Mouse (Mus musculus): ENCODE data around the gene Sgta.
A peak's percentile ranks its signal among the peaks of the same experiment; 100 is the strongest.
"Not testable (repeated sequence)": the region's sequence is repeated elsewhere in the genome, so short reads cannot be mapped to it uniquely, and the experiment has no call there.

Sgta gene

DNA sequence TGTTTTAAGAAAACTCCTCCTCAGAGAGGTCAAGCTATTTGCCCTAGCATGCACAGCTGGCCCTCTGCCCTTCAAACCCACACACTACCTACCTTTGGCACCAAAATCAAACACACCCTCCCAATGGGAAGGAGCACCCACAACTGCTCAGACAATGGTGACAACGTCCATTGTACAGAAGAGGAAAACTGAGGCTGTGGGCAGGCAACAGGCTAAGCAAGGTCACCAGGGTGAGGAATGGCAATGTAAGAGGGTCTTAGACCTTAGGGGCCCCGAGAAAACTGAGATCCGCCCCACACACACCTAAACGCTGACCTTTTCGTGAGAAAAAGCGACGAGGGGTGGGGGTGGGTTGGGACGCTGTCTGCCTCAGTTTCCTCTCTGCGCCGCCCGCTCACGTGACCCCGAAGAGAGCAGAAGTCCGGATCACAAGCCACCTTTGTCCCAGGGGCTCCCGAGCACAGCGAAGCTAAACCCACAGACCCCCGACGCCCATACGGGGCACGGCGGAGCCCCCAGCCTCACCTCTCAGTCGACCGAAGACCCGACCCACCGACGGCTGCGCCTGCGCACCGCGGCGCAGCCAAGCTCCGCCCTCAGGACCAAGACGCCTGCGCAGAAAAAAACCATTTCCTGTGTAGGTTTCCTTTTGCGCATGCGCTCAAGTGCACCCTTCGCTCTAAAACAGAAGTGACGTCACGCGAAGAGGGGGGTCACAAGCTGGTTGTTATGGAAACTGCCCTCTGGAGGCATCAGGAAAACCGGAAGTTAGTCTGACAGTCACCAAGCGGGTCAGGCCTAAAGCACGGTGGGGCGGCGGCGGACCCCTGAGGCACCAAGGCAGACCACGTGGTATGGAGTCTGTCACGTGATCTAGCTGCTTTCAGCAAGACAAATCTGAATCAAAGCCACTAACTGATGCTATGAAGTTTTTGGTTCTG, at the start of gene Sgta:
TSS of gene Sgta (minus strand) at position 579 of the 941 bp plus-strand sequence.
- DNase-seq (ENCODE audit: low read depth, low spot score), result peak; percentile 97

DNA sequence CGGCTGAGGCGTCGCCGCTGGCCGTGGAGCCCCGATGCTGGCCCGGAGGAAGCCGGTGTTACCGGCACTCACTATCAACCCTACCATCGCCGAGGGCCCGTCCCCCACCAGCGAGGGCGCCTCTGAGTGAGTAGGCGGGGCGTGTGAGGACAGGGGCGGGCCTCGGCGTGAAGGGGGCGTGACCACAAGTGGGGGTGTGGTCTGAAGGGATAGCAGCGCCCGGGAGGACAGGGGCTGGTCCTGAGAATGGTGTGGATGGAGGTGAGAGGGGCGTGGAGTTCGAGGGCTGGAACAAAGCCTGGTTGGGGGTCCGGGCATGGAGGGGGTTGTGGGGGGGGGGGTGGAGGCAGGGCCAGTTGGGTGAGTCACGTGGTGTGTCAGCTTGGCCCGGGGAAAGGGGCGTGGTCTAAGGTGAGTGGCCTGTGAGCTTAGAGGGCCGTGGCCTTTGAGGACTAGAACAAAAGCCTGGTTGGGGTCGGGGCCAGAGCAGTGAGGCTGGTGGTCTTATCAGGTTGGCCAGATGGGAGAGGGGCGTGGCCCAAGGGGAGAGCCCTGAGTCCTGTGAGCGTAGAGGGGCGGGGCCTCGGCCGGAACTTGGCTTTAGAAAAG, 46.2 kb upstream of the Sgta start:
- DNase-seq (ENCODE audit: low read depth, low spot score), result peak; percentile 92

DNA sequence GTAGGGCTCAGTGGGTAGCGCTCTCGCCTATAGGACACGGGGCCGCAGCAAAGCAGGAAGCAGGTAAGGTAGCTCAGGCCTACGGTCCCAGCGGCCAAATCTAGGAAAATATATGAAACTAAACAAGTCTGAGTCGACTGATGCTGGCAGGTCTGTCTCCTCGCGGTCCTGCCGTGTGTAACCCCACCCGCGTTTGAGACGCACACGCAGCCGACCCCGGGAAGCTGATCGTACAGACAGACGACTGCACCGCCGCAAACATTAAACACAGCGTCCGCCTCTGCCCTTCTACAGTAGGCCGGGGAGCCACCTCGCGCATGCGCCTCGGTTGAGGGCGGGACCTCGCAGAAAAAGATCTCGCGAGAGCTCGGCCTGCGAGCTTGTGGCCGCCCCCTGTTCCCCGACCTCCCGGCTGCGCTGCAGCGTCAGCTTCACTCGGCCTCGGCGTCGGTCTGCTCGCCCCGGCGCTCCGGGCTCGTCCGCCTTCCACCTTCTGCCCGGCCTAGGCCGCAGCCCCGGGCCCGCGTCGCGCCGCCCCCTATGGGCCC, 45.7 kb upstream of the Sgta start, which contains the start of gene Map2k2:
TSS of gene Map2k2 (plus strand) at position 351 of the 548 bp plus-strand sequence.
- peak; percentile 99 for DNase-seq (ENCODE audit: low read depth, low spot score)

- DNase-seq (ENCODE audit: low read depth, low spot score), result no peak
Observed at GRCm38 (mm10) chr10:81094931-81095678, 35.1 kb upstream of the Sgta start.

DNA sequence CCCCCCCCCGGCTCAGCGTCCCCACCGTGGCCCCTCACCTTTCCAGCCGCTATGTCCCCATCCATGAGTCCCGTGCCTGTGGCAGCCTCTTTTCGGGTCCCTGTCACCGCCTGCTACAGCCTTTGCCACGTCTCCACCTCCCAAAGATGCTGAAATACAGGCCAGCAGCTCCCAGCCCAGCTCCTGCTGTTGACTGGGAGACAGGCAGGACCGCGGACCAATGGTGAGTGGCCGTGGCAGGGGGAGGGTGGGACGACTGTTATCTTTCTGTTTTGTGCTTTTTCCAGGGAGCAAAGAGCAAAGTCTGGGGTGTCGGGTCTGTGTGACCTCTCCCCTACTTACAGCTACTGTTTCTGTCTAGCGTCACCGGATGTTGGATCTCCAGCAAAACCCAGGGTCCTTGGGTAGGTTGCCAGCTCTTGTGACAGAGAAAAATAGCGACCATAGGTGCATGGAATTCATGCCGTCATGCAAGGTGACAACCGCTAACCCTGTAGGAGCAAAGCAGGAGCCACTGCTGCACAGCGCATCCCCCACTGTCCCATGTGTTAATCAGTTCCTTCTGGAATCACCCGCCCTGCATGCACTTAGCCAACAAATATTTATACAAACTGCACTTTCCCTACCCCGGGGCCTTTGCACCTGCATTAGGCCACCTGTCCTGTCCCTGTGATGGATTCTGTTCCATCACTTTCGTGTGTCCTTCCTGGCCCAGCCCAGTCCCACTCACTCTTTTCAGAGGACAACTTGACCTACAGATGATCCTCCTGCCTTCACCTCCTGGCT, 32.7 kb upstream of the Sgta start:
- no peak for DNase-seq (ENCODE audit: low read depth, low spot score)

GRCm38 (mm10) chr10:81090621-81091020, 30.6 kb upstream of the Sgta start:
- no peak for DNase-seq (ENCODE audit: low read depth, low spot score)

DNA sequence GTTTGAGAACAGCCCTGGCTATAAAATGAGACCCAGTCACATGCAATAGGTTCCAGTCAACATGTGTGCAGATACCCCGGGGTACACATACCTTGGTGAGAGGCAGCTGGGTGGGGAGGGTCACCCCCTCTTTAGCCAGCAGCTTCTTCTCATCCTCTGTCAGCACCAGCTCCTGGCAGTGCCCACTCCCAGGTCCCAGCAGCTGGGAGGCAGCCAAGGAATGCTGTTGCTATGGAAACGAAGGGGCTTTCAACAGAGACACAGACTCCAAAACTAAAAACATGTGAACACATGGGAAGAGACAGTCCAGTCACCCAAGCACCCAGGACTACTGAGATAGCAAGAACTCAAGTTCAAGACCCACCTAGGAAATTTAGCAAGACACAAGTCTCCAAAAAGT, 29.2 kb upstream of the Sgta start:
- no peak for DNase-seq (ENCODE audit: low read depth, low spot score)

DNA sequence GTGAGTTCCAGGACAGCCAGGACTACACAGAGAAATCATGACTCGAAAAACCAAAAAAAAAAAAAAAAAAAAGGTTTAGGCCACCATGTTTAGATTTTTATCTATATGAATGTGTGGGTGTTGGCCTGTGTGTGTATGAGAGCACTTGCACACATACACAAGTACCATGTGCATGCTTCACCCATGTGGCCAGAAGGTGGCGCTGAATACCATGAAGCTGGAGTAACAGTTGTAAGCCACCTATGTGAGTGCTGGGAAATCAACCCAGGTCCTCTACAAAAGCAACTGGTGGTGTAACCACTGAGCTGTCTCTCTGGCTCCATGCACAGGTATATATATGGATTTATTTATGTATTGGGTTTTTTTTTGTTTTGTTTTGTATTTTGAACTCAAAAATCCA, 27.0 kb upstream of the Sgta start:
- DNase-seq (ENCODE audit: low read depth, low spot score), result peak; percentile 73

DNA sequence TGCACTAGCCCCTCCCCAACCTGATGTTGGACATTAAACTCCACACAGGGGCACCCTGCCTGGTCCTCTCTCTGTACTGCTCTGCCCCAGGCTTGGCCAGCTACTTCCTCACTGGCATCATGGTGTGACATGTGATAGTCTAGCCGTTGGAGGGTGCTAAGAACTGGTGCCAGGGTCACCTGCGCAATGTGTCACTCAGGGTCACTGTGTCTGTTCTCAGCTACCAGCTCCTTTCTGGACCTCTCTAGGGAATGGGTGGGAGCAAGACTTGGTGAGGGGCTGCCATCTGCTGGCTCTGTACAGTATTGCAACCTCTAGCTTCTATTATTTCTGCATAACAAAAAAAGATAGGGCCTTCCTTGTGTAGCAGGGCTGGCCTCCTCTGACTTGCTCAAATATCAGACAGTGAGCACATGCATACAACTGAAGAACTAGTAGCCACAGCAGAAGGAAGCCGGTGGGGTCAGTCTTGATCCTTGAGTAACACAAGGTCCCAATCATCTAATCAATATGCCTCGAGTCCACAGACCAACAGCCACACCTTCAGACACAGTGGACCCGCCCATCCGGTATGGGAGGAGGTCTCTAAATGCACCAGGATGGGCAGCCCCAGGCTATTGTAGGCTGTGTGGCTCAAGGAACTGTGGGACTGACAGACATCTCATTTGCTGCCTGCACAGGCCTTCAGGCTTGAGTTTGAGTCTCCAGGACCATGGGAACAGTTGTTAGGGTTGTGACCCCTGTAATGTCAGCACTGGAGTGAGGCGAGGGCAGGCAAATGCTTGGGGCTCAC, 22.4 kb upstream of the Sgta start:
- DNase-seq (ENCODE audit: low read depth, low spot score), result peak; percentile 84

- DNase-seq (ENCODE audit: low read depth, low spot score), result no peak
Observed at GRCm38 (mm10) chr10:81080008-81080655, 20.2 kb upstream of the Sgta start.

DNA sequence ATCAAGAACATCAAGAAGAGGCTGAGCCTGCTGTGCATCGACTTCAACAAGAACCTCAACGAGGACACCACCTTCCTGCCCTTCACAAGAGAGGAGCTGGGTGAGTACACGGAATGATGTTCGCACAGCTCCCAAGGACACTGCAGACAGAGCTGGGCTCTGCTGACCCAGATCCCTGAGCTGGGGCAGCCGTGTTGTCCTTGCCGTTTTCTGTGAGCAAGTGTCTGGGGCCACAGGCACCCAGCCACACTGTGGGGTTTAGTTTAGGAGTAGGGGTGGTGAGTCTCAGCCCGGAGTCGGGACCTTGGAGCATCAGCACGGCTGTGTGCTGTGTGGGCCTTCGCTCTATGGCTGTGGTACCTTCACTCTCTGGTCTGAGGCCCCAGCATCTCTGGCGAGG, 17.9 kb upstream of the Sgta start:
- DNase-seq (ENCODE audit: low read depth, low spot score), result no peak

GRCm38 (mm10) chr10:81076356-81076755, 16.4 kb upstream of the Sgta start:
- no peak for DNase-seq (ENCODE audit: low read depth, low spot score)

DNA sequence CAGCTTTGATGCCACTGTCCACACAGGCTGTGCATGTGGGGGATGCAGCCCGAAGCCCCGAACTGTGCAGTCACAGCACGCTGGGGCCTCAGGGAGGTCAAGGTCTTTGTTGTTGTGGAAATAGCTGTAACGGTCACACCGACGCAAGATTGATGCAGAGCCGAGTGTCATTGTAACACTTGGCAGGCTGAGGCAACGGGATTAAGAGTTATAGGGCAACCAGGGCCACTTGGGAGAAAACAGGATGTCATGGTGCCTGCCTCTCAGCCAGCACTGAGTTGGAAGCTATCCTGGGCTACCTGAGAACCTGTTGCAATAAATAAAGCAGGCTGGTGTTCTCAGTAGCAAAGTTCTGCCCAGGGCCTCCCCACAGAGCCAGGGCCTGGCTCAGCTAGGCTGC, 15.8 kb upstream of the Sgta start:
- no peak for DNase-seq (ENCODE audit: low read depth, low spot score)

- DNase-seq (ENCODE audit: low read depth, low spot score), result peak; percentile 44
Observed at GRCm38 (mm10) chr10:81073464-81073863, 13.5 kb upstream of the Sgta start.

GRCm38 (mm10) chr10:81072290-81072689, 12.3 kb upstream of the Sgta start:
- no peak for DNase-seq (ENCODE audit: low read depth, low spot score)

- peak; percentile 100 for DNase-seq (ENCODE audit: low read depth, low spot score)
Observed at GRCm38 (mm10) chr10:81069836-81070235, 9.9 kb upstream of the Sgta start, which contains the start of gene Thop1. Gene Thop1, plus strand, starts transcription at chr10:81070035.

DNA sequence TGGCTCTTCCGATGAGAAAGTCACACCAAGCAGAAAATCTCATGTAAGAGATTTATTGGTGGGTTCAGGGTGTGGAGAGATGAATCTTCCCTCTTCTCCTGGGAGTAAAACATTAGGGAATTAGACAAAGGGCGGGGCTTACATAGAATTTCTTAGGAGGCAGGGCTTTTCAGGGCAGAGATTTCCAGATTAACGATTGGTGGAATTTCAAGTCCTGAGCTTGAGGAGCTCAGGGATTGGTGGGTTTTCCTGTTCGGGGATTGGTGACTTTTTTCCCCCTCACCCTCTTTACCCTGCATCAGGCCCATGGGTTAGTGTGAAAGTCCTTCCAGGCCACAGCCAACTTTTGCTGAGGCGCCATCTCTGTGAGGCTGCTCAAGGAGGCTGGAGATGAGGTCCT, 8.7 kb upstream of the Sgta start:
- no peak for DNase-seq (ENCODE audit: low read depth, low spot score)

DNA sequence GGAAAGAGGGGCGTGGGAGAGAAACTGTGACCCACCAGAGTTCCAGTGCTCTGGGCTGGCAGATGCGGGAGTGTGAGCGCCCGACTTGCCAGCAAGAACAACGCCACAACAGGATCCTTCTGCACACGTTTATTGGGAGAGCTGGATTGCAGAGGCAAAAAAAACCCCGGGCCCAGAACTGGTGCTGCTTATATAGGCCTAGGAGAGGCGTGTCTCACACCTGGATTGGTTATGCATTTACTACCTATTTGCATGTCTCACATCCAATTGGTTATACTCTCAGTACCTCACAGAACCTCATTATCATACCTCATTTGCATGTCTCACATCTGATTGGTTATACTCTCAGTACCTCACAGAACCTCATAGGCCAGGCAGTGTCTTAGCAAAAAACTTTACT, 4.5 kb upstream of the Sgta start:
- not testable (repeated sequence) for DNase-seq (ENCODE audit: low read depth, low spot score)

DNA sequence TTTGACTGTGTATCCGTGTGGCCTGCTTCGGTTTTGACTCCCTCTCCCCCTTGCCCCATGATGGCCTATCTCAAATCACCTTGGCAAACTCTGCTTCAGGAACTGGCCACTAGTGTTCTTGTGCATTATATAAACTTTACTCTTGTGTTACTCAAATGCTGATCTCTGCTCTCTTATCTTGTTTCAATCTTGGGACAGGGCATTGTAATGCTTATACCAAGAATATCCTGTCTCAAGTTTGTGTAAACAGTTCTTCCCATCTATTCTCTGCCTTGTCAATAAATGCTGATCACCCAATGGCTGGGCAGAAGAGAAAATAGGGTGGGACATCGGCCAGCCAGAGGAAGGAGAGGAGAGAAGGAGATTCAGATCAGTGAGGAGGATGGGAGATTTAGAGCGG, 2.7 kb upstream of the Sgta start:
- no peak for DNase-seq (ENCODE audit: low read depth, low spot score)

DNA sequence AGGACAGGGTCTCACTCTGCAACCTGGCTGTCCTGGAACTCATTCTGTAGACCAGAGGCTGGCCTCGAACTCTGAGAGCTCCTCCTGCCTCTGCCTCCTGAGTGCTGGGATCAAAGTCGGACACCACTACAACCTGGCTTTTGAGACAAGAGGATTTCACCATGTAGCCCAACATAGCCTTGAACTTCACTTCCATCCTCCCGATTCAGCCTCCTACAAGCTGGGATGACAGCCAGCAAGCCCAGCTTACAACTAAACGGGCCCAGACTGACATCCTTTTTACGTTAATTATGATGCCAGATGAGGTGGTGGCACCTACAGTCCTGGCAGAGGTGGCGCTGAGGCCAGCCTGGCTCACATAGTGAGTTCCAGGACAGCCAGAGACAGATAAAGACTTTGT, 1.1 kb downstream of the Sgta start:
- no peak for DNase-seq (ENCODE audit: low read depth, low spot score)
